Mouse (Mus musculus) gastrocnemius, adult 8-10 months (tissue): ENCODE results near the gene Mob3c. TPM values are rescaled to one million over a fixed set of nuclear protein-coding genes. Genes with fewer than 3 reads are reported as not detected.

Experiments used
- DNase-seq, 2 experiments: peaks; one replicate each; pipeline ENCODE4 v3.0.0; 2022; ENCODE audit warnings: low spot score in 2 of 2
- total RNA-seq, 4 experiments: library from RNA; stranded (reverse); gene quantifications; 2 replicates each; pipeline ENCODE4 v1.2.4; 2022

The Mob3c gene
- total RNA-seq, 4 experiments from 2014 or later = 1.5 to 4.3 (median 2.1) TPM

GRCm38 (mm10) chr4:115878828-115879227 is 50.9 kb downstream of the Mob3c start:
- DNase-seq = no peak

- no peak for DNase-seq
Observed at GRCm38 (mm10) chr4:115881183-115881582, 53.3 kb downstream of the Mob3c start.

- no peak for DNase-seq
Observed at GRCm38 (mm10) chr4:115882195-115882594, 54.3 kb downstream of the Mob3c start.

- no peak for DNase-seq
Observed at GRCm38 (mm10) chr4:115884022-115884421, 56.1 kb downstream of the Mob3c start, which contains the start of gene Kncn. Gene Kncn, plus strand, starts transcription at chr4:115884400.

Other genes with a start within 250 kb of the Mob3c start
- not detected for gene Cyp4a32, start 227.1 kb upstream of the Mob3c start, total RNA-seq
- gene Cyp4b1, start 180.4 kb upstream of the Mob3c start, total RNA-seq = 1 to 10 TPM; 3.2 to 5.1 (median 4.0) TPM
- gene Efcab14, start 90.3 kb upstream of the Mob3c start, total RNA-seq = 10 to 100 TPM; 45.1 to 55.3 (median 52.5) TPM
- 1 to 10 TPM; 1.8 to 4.8 (median 3.5) TPM for gene Tex38, start 47.1 kb upstream of the Mob3c start, total RNA-seq
- 10 to 100 TPM; 48.3 to 67.5 (median 55.6) TPM for gene Atpaf1, start 43.3 kb upstream of the Mob3c start, total RNA-seq
- 10 to 100 TPM; 25.5 to 37.8 (median 27.8) TPM for gene Mknk1, start 11.1 kb downstream of the Mob3c start, total RNA-seq
- not detected for gene Kncn, start 56.3 kb downstream of the Mob3c start, total RNA-seq
- gene 6430628N08Rik, start 62.6 kb downstream of the Mob3c start, total RNA-seq = not detected
- not detected for gene Dmbx1, start 111.8 kb downstream of the Mob3c start, total RNA-seq
- under 1 TPM in 3 of 4 experiments, not detected in 1; 0.07 to 0.35 (median 0.12) TPM for gene Faah, start 189.8 kb downstream of the Mob3c start, total RNA-seq
- 10 to 100 TPM; 13.3 to 13.5 (median 13.4) TPM for gene Nsun4, start 225.8 kb downstream of the Mob3c start, total RNA-seq
- gene Uqcrh, start 247.0 kb downstream of the Mob3c start, total RNA-seq = 100 to 1,000 TPM; 732 to 881 (median 822) TPM
- 10 to 100 TPM; 16.3 to 22.4 (median 18.6) TPM for gene Lrrc41, start 247.2 kb downstream of the Mob3c start, total RNA-seq